Mouse (Mus musculus): ENCODE data around the gene Prss16. TPM values are rescaled to one million over a fixed set of nuclear protein-coding genes. Genes with fewer than 3 reads are reported as not detected.

The Prss16 gene
- polyA plus RNA-seq, 1 experiment from 2014 or later: 0.51 TPM

GRCm38 (mm10) chr13:22022241-22022640, 12.7 kb upstream of the Prss16 start:
- no peaks in the 10 kb centered on the region for H3K9me3 ChIP-seq (ENCODE audit: control insufficient read depth, low read length)
- H3K4me1 ChIP-seq (replicated peaks; ENCODE audit: control insufficient read depth, insufficient read depth): no peaks in the 10 kb centered on the region
- H3K27ac ChIP-seq (replicated peaks): no peak overlapping the region
- DNase-seq (ENCODE audit: low spot score): peak; percentile 84
- H3K4me2 ChIP-seq (replicated peaks; ENCODE audit: low read depth): peak overlapping the region; percentile 49
- peak overlapping the region; percentile 9 for H3K9ac ChIP-seq (ENCODE audit: low read length)
- H3K4me3 ChIP-seq (ENCODE audit: low read depth, low read length): peak overlapping the region; percentile 38
- H3K36me3 ChIP-seq (ENCODE audit: control insufficient read depth, insufficient read depth, low read length): no peaks in the 10 kb centered on the region
- TF ChIP-seq EP300 (optimal IDR thresholded peaks at IDR 0.05) (no peak), CTCF (IDR thresholded peaks at IDR 0.05; ENCODE audit: low read depth) (no peak)
- WGBS: 2% methylated on average over 9 of the region's 9 CpGs
- H3K27me3 ChIP-seq (ENCODE audit: control insufficient read depth, insufficient read depth, low read length): no peaks in the 10 kb centered on the region
- peak; percentile 85 for ATAC-seq (ENCODE audit: low FRiP score, low TSS enrichment)

GRCm38 (mm10) chr13:22021581-22021980, 12.0 kb upstream of the Prss16 start:
- no peaks in the 10 kb centered on the region for H3K27me3 ChIP-seq (ENCODE audit: control insufficient read depth, insufficient read depth, low read length)
- H3K4me1 ChIP-seq (replicated peaks; ENCODE audit: control insufficient read depth, insufficient read depth): no peaks in the 10 kb centered on the region
- under 1% methylated on average over 11 of the region's 11 CpGs for WGBS
- H3K36me3 ChIP-seq (ENCODE audit: control insufficient read depth, insufficient read depth, low read length): no peaks in the 10 kb centered on the region
- H3K4me3 ChIP-seq (ENCODE audit: low read depth, low read length): peak overlapping the region; percentile 38
- H3K4me2 ChIP-seq (replicated peaks; ENCODE audit: low read depth): peak overlapping the region; percentile 49
- TF ChIP-seq EP300 (optimal IDR thresholded peaks at IDR 0.05) (no peak), CTCF (IDR thresholded peaks at IDR 0.05; ENCODE audit: low read depth) (no peak)
- ATAC-seq (ENCODE audit: low FRiP score, low TSS enrichment) (no peak), DNase-seq (ENCODE audit: low spot score) (no peak)
- H3K9me3 ChIP-seq (ENCODE audit: control insufficient read depth, low read length): no peaks in the 10 kb centered on the region
- H3K9ac ChIP-seq (ENCODE audit: low read length): peak overlapping the region; percentile 9
- no peak overlapping the region for H3K27ac ChIP-seq (replicated peaks)

- no peak overlapping the region for H3K27ac ChIP-seq (replicated peaks)
- peak; percentile 73 for ATAC-seq (ENCODE audit: low FRiP score, low TSS enrichment)
- peak overlapping the region; percentile 49 for H3K4me2 ChIP-seq (replicated peaks; ENCODE audit: low read depth)
- H3K9me3 ChIP-seq (ENCODE audit: control insufficient read depth, low read length): no peaks in the 10 kb centered on the region
- H3K27me3 ChIP-seq (ENCODE audit: control insufficient read depth, insufficient read depth, low read length): no peaks in the 10 kb centered on the region
- no peaks in the 10 kb centered on the region for H3K36me3 ChIP-seq (ENCODE audit: control insufficient read depth, insufficient read depth, low read length)
- TF ChIP-seq CTCF (IDR thresholded peaks at IDR 0.05; ENCODE audit: low read depth) (no peak), EP300 (optimal IDR thresholded peaks at IDR 0.05) (no peak)
- no peak overlapping the region for H3K9ac ChIP-seq (ENCODE audit: low read length)
- DNase-seq (ENCODE audit: low spot score): peak; percentile 59
- 2% methylated on average over 8 of the region's 8 CpGs for WGBS
- H3K4me3 ChIP-seq (ENCODE audit: low read depth, low read length): peak overlapping the region; percentile 38
- H3K4me1 ChIP-seq (replicated peaks; ENCODE audit: control insufficient read depth, insufficient read depth): no peaks in the 10 kb centered on the region
Measured at GRCm38 (mm10) chr13:22020901-22021339, 11.4 kb upstream of the Prss16 start.

GRCm38 (mm10) chr13:22019934-22020835, 10.6 kb upstream of the Prss16 start:
- ATAC-seq (ENCODE audit: low FRiP score, low TSS enrichment) (no peak), DNase-seq (ENCODE audit: low spot score) (peak; percentile 34)
- H3K4me1 ChIP-seq (replicated peaks; ENCODE audit: control insufficient read depth, insufficient read depth): no peaks in the 10 kb centered on the region
- H3K4me3 ChIP-seq (ENCODE audit: low read depth, low read length): peak overlapping the region; percentile 38
- H3K9me3 ChIP-seq (ENCODE audit: control insufficient read depth, low read length): no peaks in the 10 kb centered on the region
- H3K4me2 ChIP-seq (replicated peaks; ENCODE audit: low read depth): peak overlapping the region; percentile 49
- no peaks in the 10 kb centered on the region for H3K36me3 ChIP-seq (ENCODE audit: control insufficient read depth, insufficient read depth, low read length)
- peaks cover 4% of the 10 kb centered on the region; the same call in 1 of the 2 replicates for H3K27me3 ChIP-seq (ENCODE audit: control insufficient read depth, insufficient read depth, low read length)
- WGBS: 4% methylated on average over 44 of the region's 44 CpGs
- TF ChIP-seq CTCF (IDR thresholded peaks at IDR 0.05; ENCODE audit: low read depth): no peak
- no peak for TF ChIP-seq EP300 (optimal IDR thresholded peaks at IDR 0.05)
- H3K27ac ChIP-seq (replicated peaks): no peak overlapping the region
- H3K9ac ChIP-seq (ENCODE audit: low read length): 0 out of 2 replicates have a peak overlapping the region, but pooled peaks have one; percentile 32

GRCm38 (mm10) chr13:22015479-22016450, 6.2 kb upstream of the Prss16 start:
- Histone ChIP-seq H3K4me3 (ENCODE audit: low read depth, low read length) (no peak overlapping the region), H3K9ac (ENCODE audit: low read length) (no peak overlapping the region), H3K4me1 (replicated peaks; ENCODE audit: control insufficient read depth, insufficient read depth) (no peaks in the 10 kb centered on the region), H3K36me3 (ENCODE audit: control insufficient read depth, insufficient read depth, low read length) (no peaks in the 10 kb centered on the region), H3K9me3 (ENCODE audit: control insufficient read depth, low read length) (no peaks in the 10 kb centered on the region), H3K27me3 (ENCODE audit: control insufficient read depth, insufficient read depth, low read length) (peaks cover 6% of the 10 kb centered on the region; the same call in 1 of the 2 replicates), H3K4me2 (replicated peaks; ENCODE audit: low read depth) (no peak overlapping the region), H3K27ac (replicated peaks) (no peak overlapping the region)
- no peak for TF ChIP-seq EP300 (optimal IDR thresholded peaks at IDR 0.05)
- peak; percentile 33 for TF ChIP-seq CTCF (IDR thresholded peaks at IDR 0.05; ENCODE audit: low read depth)
- peak; percentile 82 for DNase-seq (ENCODE audit: low spot score)
- WGBS: 15% methylated on average over 27 of the region's 27 CpGs
- ATAC-seq (ENCODE audit: low FRiP score, low TSS enrichment): peak; percentile 93

Measured in stomach, postnatal 0 days (tissue).